Mouse (Mus musculus) midbrain, embryonic 13.5 days (tissue): ENCODE results near the gene Aqr. TPM values are rescaled to one million over a fixed set of nuclear protein-coding genes. Genes with fewer than 3 reads are reported as not detected.

Experiments used
- ATAC-seq: fragments of 200-750 bp; cut with Nextera tagmentation; 2 replicates; pipeline ENCODE4 v1.8.0; 2017; ENCODE audit warnings: mild to moderate bottlenecking, moderate TSS enrichment, moderate library complexity
- H3K27ac ChIP-seq: fragments of 300-500 bp; sonication (generic); 2 replicates; pipeline ENCODE4 v1.5.1; 2015; ENCODE audit warnings: inconsistent platforms, mild to moderate bottlenecking, moderate library complexity
- H3K27me3 ChIP-seq: fragments of 300-500 bp; sonication (generic); 2 replicates; pipeline ENCODE4 v1.6.1; 2015; ENCODE audit warnings: mild to moderate bottlenecking, inconsistent platforms
- H3K36me3 ChIP-seq: fragments of 300-500 bp; sonication (generic); 2 replicates; pipeline ENCODE4 v1.6.1; 2015; ENCODE audit warnings: mild to moderate bottlenecking, inconsistent platforms
- H3K4me1 ChIP-seq: fragments of 300-500 bp; sonication (generic); replicated peaks from 2 replicates; pipeline ENCODE4 v1.6.1; 2015; ENCODE audit warnings: inconsistent platforms
- H3K4me2 ChIP-seq: fragments of 300-500 bp; sonication (generic); replicated peaks from 2 replicates; pipeline ENCODE4 v1.6.1; 2015; ENCODE audit warnings: moderate library complexity, mild to moderate bottlenecking, inconsistent platforms
- H3K4me3 ChIP-seq: fragments of 300-500 bp; sonication (generic); replicated peaks from 2 replicates; pipeline ENCODE4 v1.5.1; 2015; ENCODE audit warnings: mild to moderate bottlenecking, inconsistent platforms
- H3K9ac ChIP-seq: fragments of 300-500 bp; sonication (generic); replicated peaks from 2 replicates; pipeline ENCODE4 v1.6.1; 2015; ENCODE audit warnings: mild to moderate bottlenecking, inconsistent platforms
- H3K9me3 ChIP-seq: fragments of 300-500 bp; sonication (generic); 2 replicates; pipeline ENCODE4 v1.6.1; 2016; ENCODE audit warnings: mild to moderate bottlenecking, inconsistent platforms
- WGBS: fragments of 180-500 bp; shearing (Covaris S2); methylation state at CpG from one replicate; pipeline ENCODE4 v1.1.7; 2015; 5-methylcytosine and 5-hydroxymethylcytosine counted together
- polyA plus RNA-seq: library from polyadenylated mRNA; unstranded; fragments of >200 nt; fragmentation: Nextera tagmentation; extraction: Ambion mirVana; gene quantifications from 2 replicates; pipeline ENCODE4 v1.2.1, GENCODE M21; 2015

Aqr gene
- polyA plus RNA-seq, 1 experiment from 2014 or later = 46.0 TPM

DNA sequence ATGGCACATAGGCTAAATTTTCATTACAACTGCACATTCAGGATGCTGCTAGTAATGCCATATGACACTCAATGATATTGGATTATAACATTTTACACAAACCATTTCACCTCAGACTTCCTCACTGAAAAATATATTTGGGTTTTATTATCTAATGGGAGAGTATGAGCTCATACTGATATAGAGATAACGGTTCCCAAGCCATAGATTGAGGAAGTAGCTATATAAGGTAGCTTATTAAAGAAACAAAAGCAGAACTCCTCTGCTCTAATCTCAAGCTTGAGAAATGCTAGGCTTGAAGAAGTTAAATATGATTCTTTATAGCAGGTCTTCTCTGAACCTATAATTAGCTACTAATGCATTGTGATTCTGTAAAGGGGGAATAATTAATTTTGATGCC lies 90.3 kb downstream of the Aqr start:
- H3K9ac ChIP-seq = no peak overlapping the region
- H3K27ac ChIP-seq = no peak overlapping the region
- no peaks in the 10 kb centered on the region for H3K27me3 ChIP-seq
- H3K4me1 ChIP-seq = 0 out of 2 replicates have a peak, but pooled peaks cover 5% of the 10 kb centered on the region
- 96% methylated on average over 1 of the region's 1 CpGs for WGBS
- peaks cover 28% of the 10 kb centered on the region for H3K36me3 ChIP-seq
- no peak overlapping the region for H3K4me3 ChIP-seq
- no peak overlapping the region for H3K4me2 ChIP-seq
- no peak for ATAC-seq
- no peaks in the 10 kb centered on the region for H3K9me3 ChIP-seq

DNA sequence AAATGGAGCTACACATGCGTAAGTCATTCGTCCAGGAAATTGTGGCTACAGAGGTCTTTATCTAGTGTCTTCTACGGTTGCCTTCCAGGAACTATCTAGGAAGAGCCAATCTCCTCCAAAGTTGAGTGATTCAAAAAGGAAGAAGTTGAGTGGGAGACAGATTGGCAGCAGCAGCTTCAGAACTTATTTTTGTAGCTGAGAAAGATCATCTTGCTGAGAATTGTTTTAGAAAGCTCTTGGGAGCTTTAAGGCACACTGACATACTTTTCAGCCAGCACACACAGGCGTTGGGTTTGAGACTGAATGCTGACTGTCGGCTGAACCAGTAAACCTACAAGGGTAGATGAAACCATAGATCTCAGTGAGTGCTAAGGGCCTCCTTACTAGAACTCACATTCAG lies 91.5 kb downstream of the Aqr start:
- Histone ChIP-seq H3K9me3 (no peaks in the 10 kb centered on the region), H3K9ac (no peak overlapping the region), H3K27ac (no peak overlapping the region), H3K27me3 (no peaks in the 10 kb centered on the region), H3K4me2 (no peak overlapping the region), H3K36me3 (peaks cover 18% of the 10 kb centered on the region), H3K4me1 (0 out of 2 replicates have a peak, but pooled peaks cover 5% of the 10 kb centered on the region), H3K4me3 (no peak overlapping the region)
- no peak for ATAC-seq
- WGBS = 92% methylated on average over 5 of the region's 5 CpGs

DNA sequence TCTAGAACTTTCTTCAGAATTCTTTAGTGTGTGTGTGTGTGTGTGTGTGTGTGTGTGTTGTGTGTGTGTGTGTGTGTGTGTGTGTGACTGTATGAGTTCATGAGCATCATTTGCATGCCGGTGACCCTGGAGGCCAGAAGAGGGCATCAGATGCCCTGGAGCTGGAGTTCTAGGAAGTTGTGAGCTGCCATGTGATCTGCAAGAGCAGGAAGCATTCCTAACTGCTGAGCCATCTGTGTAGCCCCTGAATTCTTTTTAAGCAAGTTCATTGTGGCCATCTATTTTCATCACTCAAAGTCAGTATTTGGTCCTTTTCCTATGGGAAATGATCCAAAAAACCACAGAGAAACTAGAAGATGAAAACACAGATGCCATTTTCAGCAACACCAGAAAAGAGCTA lies 92.1 kb downstream of the Aqr start:
- Histone ChIP-seq H3K27me3 (no peaks in the 10 kb centered on the region), H3K4me3 (no peak overlapping the region), H3K9ac (no peak overlapping the region), H3K4me1 (0 out of 2 replicates have a peak, but pooled peaks cover 5% of the 10 kb centered on the region), H3K27ac (no peak overlapping the region), H3K4me2 (no peak overlapping the region), H3K36me3 (peaks cover 11% of the 10 kb centered on the region), H3K9me3 (no peaks in the 10 kb centered on the region)
- ATAC-seq = no peak
- WGBS = 100% methylated on average over 1 of the region's 1 CpGs

DNA sequence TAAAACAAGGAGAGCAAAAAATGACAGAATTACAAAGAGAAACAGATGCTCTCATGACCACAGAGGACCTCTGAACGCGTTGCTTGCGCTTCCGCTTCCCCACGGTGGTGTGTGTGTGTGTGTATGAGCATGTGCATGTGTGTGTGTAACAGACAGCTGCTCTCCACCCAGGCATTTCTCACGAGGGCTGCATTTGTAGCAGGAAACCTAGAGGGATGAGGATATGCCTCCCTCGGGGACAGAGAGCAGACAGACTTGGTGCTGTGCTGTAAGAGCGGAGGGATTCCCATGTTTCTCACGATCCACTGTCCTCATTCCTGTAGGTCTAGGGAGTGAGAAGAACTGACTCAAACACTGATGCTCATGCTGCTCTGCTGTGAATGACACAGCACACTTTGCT lies 93.2 kb downstream of the Aqr start:
- Histone ChIP-seq H3K9ac (no peak overlapping the region), H3K4me1 (0 out of 2 replicates have a peak, but pooled peaks cover 5% of the 10 kb centered on the region), H3K4me2 (no peak overlapping the region), H3K36me3 (0 out of 2 replicates have a peak, but pooled peaks cover 2% of the 10 kb centered on the region), H3K4me3 (no peak overlapping the region), H3K9me3 (no peaks in the 10 kb centered on the region), H3K27me3 (no peaks in the 10 kb centered on the region), H3K27ac (no peak overlapping the region)
- 0 out of 2 replicates have a peak, but pooled peaks have one; percentile 40 for ATAC-seq
- WGBS = 79% methylated on average over 9 of the region's 9 CpGs

DNA sequence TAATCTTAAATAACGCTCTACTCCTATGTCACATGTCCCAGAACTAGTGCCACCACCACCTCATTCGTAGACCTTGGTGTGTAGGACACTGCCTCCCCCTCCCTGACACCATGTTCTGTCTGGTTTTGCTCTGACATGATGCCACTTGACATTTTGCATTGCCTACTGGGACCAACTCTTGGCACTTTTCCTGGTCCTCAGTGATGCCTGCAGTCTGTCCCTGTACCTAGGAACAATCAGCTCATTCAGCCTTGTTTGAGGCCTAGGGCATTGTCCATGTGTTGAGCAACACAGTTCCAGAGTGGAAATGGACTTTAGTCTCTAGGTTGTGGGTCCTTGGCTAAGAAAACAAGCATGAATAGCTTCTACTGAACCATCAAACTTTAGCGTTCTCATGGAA lies 97.0 kb downstream of the Aqr start:
- H3K27ac ChIP-seq = no peak overlapping the region
- H3K27me3 ChIP-seq = no peaks in the 10 kb centered on the region
- H3K4me3 ChIP-seq = no peak overlapping the region
- no peaks in the 10 kb centered on the region for H3K9me3 ChIP-seq
- no peak for ATAC-seq
- 90% methylated on average over 3 of the region's 3 CpGs for WGBS
- no peak overlapping the region for H3K9ac ChIP-seq
- no peak overlapping the region for H3K4me2 ChIP-seq
- 0 out of 2 replicates have a peak, but pooled peaks cover 5% of the 10 kb centered on the region for H3K4me1 ChIP-seq
- no peaks in the 10 kb centered on the region for H3K36me3 ChIP-seq

DNA sequence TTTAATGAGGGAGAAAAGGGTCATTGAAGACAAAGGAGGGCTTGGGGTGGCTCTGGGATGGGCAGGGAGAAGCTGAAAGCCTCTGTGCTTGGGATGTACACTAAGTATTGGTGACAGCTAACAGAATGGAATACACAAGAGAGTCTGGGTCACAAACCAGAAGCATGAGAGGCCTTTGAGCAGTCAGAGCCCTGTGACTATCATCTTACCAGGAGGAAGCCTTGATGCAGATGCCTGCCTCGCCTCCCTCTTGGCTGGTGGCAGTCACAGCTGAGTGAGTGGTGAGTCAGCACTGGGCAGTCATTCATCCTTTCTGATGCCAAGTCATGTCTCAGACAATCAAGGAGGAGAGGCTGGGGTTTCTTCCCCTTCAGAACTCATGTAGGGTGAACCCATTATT lies 99.6 kb downstream of the Aqr start:
- Histone ChIP-seq H3K9me3 (no peaks in the 10 kb centered on the region), H3K4me2 (no peak overlapping the region), H3K4me1 (no peaks in the 10 kb centered on the region), H3K9ac (no peak overlapping the region), H3K4me3 (no peak overlapping the region), H3K36me3 (no peaks in the 10 kb centered on the region), H3K27me3 (no peaks in the 10 kb centered on the region), H3K27ac (no peak overlapping the region)
- 77% methylated on average over 1 of the region's 1 CpGs for WGBS
- no peak for ATAC-seq

DNA sequence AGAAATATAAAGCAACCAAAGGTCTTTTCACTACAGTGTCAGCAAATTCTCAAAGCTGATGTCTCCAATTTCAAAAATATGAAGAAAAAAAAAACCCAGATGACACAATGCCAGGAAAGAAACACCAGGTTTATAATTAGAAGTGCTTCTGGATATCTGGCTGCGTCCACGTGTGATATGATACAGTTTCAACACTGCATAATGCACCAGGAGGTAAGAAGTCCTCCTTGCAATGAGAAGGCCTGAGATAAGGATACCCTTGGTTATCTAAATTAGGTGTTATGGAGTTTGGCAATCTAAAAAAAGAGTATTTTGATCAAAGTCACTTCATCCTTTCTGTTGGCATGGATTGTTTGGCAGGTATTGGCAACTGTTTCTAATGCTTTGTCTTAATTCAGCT lies 114.9 kb downstream of the Aqr start:
- no peaks in the 10 kb centered on the region for H3K27me3 ChIP-seq
- no peak overlapping the region for H3K9ac ChIP-seq
- H3K4me1 ChIP-seq = no peaks in the 10 kb centered on the region
- WGBS = 94% methylated on average over 2 of the region's 2 CpGs
- no peak overlapping the region for H3K4me2 ChIP-seq
- H3K27ac ChIP-seq = no peak overlapping the region
- no peak overlapping the region for H3K4me3 ChIP-seq
- no peak for ATAC-seq
- no peaks in the 10 kb centered on the region for H3K36me3 ChIP-seq
- H3K9me3 ChIP-seq = no peaks in the 10 kb centered on the region

DNA sequence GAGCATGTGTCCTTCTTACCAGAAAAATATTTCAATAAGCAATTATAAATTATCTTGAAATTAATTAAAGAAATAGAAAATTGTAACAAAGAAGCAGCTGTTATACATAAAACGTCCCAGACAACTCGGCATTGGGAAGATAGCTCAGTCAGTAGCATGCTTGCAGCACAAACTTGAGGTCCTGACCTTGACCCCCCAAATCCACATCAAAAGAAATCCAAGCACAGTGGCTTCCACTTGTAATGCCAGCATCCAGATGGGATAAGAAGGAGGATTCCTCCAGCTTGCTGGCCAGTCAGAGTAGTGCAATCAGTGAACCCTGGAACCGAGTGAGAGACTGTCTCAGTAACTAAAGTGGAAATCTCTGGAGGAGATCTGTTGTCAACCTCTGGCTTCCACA lies 120.6 kb downstream of the Aqr start:
- Histone ChIP-seq H3K4me3 (no peak overlapping the region), H3K4me2 (no peak overlapping the region), H3K9me3 (no peaks in the 10 kb centered on the region), H3K27me3 (no peaks in the 10 kb centered on the region), H3K4me1 (no peaks in the 10 kb centered on the region), H3K36me3 (no peaks in the 10 kb centered on the region), H3K27ac (no peak overlapping the region), H3K9ac (no peak overlapping the region)
- 81% methylated on average over 3 of the region's 3 CpGs for WGBS
- ATAC-seq = no peak

DNA sequence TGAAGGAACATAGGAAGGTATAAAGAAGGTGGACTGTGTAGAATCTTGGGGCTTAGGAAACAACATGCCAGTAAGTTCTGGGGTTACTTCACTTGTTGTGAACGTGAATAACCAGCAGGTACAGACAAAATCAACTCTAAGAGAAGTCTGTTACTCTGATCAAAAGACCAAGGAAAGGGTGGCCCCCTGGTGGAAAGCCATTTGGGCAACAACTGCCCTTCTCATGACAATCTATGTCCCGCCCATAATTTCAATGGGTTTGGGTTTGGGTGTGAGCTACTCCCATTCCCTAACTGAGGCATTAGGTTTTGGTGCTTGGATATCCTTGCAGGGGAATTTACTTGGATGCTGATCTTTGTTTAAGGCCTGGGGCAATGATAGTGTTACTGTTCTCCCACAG lies 122.8 kb downstream of the Aqr start:
- Histone ChIP-seq H3K9ac (no peak overlapping the region), H3K4me2 (no peak overlapping the region), H3K9me3 (no peaks in the 10 kb centered on the region), H3K4me3 (no peak overlapping the region), H3K4me1 (peaks cover 4% of the 10 kb centered on the region; the same call in 1 of the 2 replicates), H3K27me3 (no peaks in the 10 kb centered on the region), H3K36me3 (no peaks in the 10 kb centered on the region), H3K27ac (no peak overlapping the region)
- WGBS = 79% methylated on average over 2 of the region's 2 CpGs
- no peak for ATAC-seq

DNA sequence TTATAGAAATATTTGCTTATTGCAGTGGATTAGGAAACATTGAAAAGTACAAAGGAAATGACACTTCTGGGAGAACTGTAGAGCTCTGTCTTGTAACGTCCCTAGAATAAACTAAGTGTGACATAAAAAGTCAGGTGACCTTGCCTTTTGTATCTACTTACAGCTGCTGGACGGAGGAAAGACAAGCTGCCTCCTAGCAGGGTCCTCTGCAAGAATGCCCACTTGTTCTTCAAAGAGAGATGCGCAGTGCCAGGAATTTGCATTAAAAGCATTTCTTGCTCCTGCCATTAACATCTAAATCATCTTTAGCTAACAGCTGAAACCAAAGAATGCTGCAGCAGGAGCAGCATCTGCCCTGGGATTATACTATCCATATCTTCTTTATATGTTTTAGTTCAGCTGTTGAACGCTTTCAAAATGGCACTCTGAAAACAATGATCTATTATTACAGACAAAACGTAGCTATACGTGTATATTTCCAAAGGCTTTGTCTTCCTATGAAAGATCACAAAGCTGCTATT lies 126.7 kb downstream of the Aqr start:
- no peaks in the 10 kb centered on the region for H3K27me3 ChIP-seq
- H3K4me3 ChIP-seq = no peak overlapping the region
- no peak overlapping the region for H3K4me2 ChIP-seq
- no peak overlapping the region for H3K27ac ChIP-seq
- no peaks in the 10 kb centered on the region for H3K36me3 ChIP-seq
- ATAC-seq = 0 out of 2 replicates have a peak, but pooled peaks have one; percentile 53
- no peak overlapping the region for H3K9ac ChIP-seq
- H3K9me3 ChIP-seq = no peaks in the 10 kb centered on the region
- H3K4me1 ChIP-seq = peaks cover 15% of the 10 kb centered on the region
- 26% methylated on average over 6 of the region's 6 CpGs for WGBS

DNA sequence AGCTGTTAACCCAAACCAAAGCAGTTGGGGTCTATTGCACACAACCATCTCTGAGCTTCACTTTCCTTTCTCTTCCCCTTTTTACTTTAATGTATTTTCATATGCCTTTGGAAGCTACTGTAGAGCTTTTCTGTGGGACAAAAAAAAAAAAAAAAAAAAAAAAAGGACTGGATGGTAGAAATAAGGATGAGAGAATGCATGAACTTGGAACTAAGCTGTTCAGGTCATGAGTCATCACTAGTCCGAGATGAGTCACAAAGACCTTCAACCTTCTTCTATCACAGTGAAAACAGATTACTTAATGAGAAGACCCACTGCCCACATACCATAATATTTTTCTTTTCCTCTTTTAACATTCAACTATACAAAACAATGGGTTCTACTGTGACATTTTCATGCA lies 127.2 kb downstream of the Aqr start:
- Histone ChIP-seq H3K9me3 (no peaks in the 10 kb centered on the region), H3K4me3 (no peak overlapping the region), H3K36me3 (no peaks in the 10 kb centered on the region), H3K27me3 (no peaks in the 10 kb centered on the region), H3K4me2 (no peak overlapping the region), H3K27ac (no peak overlapping the region), H3K9ac (no peak overlapping the region), H3K4me1 (peaks cover 15% of the 10 kb centered on the region)
- WGBS = 54% methylated on average over 1 of the region's 1 CpGs
- ATAC-seq = no peak

DNA sequence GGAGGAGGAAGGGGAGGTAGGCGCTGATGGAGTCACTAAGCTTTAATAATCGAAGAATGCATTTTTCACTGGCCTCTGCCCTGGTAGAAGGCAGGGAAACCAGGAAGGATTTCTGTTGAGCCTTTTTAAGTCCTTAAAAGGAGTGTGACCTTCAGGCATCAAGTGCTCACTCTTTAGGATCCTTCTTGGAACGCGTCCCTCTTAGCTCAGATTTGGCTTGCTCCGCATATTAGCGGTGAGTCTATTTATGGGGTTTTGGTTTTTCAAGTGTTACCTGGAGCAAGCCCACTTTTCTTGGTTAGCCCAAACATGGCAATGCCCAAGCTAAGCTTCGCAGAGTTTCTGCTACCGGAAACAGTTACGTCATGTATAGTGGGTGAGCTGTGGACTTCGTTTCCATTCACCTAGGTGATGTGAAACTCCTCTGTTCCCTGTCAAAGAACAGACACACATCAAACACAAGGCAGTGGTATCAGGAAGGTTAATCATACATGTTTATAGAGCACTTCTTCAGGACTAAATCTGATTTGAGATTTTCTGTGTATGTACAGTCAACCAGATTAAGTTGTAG lies 128.5 kb downstream of the Aqr start:
- H3K27ac ChIP-seq = no peak overlapping the region
- H3K4me1 ChIP-seq = peaks cover 15% of the 10 kb centered on the region
- no peak overlapping the region for H3K9ac ChIP-seq
- ATAC-seq = no peak
- no peak overlapping the region for H3K4me3 ChIP-seq
- H3K36me3 ChIP-seq = no peaks in the 10 kb centered on the region
- 91% methylated on average over 10 of the region's 10 CpGs for WGBS
- H3K27me3 ChIP-seq = no peaks in the 10 kb centered on the region
- no peaks in the 10 kb centered on the region for H3K9me3 ChIP-seq
- no peak overlapping the region for H3K4me2 ChIP-seq
